Mouse (Mus musculus) layer of hippocampus, adult 9-11 months (tissue): Measurements from ENCODE around the gene Lsp1.
A peak's percentile ranks its signal among the peaks of the same experiment; 100 is the strongest.

Experiments
- DNase-seq: peaks from one replicate; pipeline ENCODE4 v3.0.0; 2022

Gene Lsp1

DNA sequence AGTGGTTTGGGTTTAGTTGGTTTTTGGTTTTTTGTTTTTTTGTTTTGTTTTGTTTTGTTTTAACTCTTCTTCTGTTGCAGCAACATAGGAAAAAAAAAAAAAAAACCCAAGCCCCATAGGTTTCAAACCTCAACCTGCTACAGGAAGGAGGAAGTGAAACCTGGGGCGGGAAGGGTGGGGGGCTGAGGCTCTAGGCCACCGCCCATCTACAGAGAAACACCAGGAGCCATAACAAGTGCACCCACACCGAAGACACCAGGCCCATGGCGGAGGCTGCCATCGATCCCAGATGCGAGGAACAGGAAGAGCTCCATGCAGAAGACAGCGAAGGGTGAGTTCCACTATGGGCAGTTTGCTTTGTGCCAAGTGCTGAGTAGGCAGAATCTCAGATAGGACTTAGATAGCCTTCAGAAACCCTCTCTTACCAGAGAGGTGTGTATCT, at the start of gene Lsp1:
TSS of gene Lsp1 (plus strand) at position 174 of the 442 bp plus-strand sequence.
- no peak for DNase-seq

DNA sequence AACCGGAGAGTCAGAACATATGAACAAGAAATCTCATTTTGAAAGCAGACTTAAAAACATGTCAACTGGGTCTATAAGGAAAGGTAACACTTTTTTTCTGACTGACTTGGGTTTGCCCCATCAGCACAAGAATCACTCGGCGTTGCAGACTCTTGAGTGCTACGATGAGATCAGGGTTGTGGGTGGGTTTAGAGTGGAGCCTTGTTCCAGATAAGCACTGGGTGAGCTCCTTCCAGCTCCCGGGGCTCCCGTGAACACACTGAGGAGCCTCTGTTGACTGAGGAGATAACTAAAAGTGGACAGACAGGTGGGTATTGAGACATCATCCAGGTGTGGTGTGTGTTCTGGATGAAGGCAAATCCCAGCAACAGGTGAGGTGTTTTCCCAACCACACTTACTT, 47.3 kb upstream of the Lsp1 start:
- no peak for DNase-seq

DNA sequence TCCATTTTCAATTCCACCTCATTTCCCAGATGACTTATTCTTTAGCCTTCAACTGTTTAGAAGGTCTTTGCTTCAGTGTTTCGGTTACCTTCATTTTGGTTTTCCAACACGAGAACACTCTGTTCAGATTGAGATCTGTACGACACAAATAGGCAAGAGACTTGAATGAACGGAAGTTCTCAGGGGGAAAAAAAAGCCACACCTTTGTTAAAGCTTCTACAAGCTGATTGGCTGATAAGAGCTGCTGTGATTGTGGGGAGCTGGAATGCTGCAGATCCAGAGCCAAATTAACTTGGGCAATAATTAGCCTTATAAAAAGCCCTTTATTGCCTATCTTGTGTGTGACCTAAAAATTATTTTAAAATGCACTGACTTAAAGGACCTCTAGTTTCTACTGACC, 45.3 kb upstream of the Lsp1 start:
- DNase-seq: no peak

DNA sequence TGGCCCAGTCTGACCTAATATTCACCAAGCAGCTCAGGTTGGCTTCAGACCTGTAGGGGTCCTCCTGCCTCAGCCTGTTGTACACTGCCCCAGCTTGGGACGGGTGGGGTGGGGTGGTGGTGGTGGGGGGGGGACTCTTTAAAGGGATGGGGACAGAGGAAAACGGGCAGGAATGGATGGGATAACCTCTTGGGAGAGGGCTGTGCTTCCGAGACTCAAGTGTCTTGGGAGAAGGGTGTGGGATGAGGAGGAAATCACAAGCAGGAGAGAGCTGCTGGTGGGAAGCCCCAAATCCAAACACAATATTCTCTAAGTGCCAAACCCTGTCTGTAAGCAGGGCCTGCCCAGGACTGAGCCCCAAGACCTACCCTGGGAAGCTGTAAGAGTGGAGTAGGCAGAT, 44.4 kb upstream of the Lsp1 start:
- DNase-seq: no peak

DNA sequence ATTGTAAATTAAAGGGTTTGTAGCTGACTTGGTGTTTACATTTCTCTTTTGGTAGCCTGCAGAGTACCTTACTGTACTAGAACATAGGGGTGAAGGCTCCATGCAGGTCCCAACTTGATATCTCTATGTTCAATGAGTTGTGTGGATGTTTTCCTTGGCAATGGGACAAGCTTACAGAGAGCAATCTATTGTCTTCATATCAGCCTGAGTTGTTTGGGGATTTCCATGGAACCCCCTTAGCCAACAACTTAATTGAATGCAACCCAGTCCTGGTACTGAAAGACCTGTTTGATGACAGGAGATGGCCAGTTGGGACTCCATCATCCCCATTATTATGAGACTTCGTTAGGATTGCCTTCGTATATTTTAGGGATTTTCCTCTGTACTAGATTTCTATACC, 42.6 kb upstream of the Lsp1 start:
- DNase-seq: no peak

DNA sequence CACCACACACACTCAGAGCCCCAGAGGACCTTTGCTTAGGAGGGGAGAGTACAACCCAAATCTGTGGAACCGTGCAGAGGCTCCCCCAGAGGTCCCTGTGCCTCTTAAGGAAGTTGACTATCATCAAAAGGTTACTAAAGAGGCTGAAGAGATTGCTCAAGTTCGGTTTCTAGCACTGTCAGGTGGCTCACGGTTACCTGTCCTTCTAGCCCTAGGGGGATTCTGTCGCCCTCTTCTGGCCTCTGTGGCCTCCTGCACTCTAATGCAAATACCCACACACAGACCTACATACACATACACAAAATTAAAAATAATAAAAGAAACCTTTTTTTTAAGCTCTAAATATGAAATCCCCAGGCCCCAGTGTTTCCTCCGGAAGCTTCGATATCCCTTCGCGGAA, 41.9 kb upstream of the Lsp1 start:
- no peak for DNase-seq

DNA sequence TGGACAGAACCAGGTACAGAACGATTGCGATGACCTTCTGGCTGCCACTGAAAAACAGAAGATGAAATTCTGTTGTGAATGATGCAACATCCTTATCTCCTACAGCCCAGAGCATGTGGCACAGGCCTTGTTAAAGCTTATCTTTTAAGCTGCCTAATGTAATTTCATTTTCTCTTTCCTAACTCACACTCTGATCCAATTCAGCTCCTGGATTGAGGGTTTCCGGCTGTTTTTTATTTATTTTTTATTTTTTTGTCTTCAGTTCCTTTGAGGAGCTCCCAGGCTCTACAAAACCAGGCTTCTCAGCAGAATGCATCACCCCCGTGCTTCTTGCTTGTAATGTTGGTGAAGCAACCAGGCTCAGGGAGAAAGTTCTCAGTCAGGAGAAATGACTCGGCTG, 40.7 kb upstream of the Lsp1 start:
- DNase-seq: no peak

DNA sequence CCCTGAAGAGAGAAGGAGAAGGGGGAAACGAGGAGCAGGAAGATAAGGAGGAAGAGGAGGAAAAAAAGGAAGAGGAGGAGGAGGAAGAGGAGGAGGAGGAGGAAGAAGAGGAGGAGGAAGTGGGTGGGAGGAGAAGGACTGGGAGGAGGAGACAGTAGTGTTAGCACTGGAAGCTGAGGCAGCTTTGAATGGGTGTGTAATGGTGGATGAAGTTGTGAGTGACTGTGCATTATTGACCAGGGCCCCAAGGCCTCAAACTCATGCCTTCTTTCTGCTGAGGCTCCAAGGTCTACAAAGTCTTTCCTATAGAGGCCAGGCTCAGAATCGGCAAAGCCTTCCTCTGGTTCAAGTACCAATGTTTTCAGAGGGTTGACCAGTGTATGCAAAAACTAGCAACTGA, 38.8 kb upstream of the Lsp1 start:
- DNase-seq: no peak

DNA sequence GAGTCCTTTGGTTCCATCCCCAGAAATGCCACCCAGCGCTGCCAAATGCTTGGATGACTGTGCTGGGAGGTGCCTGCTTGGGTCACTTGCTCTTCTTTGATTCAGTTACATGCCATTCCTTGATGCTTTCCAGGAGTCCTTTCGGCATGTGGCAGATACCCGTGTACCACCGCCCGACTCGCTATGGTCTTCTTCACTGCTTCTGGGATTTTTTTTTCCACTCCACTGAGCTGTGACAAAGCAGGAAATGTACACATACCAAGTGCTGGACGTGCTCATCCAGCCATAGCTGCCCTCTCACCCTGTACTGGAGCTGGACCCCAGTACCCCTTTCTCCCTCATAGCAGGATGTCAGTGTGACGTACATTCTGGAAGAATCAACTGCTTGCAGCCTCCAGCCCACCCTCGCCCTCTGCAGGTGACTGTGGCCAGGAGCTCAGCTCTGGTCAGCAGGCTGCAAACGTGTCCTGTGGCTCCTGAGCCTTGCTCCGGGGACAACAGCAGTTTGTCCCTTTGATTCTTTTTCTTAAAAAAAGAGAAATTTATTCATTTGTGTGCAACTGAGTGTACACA, 34.9 kb upstream of the Lsp1 start:
- no peak for DNase-seq

DNA sequence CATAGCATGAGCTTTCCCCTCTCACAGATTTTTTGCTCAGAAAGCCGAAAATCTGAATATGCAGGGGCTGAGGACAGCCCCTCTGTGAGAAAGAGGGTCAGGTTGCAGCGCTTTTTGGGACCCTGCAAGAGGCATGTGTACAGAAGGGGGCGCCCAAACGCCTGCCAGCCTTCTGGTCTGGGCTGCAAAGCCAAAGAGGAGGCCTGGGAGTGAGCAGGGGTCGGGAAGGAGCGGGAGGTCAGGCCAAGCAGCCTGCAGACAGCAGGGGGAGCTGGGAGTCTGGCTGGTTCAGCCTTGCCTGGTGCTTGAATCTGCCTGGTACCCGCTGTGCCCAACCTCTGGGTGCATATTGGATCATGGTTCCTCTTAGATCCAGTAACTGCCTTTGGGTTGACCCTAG, 32.4 kb upstream of the Lsp1 start:
- no peak for DNase-seq

DNA sequence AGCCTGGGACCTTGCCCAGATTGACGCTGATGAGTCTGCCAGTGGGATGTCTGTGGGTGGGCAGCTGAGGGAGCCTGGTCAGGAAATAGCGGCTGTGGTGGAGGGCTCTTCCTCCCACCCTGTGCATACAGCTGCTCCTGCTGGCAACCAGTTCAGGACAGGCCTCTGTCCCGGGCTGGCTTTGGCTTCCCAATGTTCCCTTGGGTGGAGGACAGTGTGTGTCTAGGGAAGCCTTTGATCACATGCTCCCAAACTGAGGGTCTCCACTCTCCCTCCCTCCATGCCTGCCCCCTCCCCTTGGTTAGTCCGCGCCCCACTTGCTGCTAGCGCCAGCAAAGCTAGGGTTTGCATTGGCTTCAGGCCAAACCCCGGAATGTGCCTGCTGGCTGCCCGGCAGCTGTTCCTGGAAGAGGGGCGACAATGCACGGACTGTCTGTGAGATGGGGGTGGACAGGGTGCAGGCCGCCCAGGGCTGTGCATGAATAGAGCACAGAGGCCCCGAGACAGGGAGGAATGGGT, 30.4 kb upstream of the Lsp1 start:
- no peak for DNase-seq

DNA sequence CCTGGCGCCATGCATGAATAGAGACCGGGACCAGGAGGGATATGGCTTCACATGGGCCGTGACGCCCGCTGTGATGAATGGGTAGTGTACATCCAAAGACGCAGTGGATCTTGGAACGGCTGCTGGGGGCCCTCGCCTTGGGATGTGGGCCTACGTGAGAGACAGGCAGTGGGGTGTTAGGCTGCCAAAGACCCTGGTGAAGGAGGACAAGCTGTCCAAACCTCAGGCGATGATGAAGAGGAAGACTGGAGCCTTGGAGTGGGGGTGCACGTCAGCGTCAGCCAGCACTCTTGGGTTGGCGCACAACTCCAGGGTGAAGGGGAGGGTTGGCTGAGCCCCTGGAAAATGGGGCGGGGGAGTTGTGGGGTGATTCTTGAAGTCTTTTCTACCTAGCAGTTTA, 29.5 kb upstream of the Lsp1 start:
- no peak for DNase-seq

DNA sequence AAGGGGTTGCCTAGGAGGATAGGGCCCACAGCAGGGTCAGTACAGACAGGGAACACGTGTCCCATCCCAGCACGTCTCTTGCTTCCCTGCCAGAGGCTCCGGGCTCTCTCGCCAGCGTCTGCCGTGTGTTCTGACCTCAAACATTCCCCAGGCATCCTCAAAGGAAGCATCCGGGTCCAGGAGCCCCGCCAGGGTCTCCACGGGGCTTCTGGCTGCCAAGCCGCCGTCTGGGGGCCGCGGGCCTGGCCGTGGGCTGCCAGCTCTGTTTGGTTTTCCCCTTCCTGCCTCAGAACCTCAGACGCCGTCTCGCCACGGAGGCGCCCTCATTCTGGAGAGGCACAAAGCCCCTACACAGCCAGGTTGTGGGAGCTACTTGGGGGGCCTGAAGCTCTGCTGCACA, 27.0 kb upstream of the Lsp1 start:
- DNase-seq: no peak

DNA sequence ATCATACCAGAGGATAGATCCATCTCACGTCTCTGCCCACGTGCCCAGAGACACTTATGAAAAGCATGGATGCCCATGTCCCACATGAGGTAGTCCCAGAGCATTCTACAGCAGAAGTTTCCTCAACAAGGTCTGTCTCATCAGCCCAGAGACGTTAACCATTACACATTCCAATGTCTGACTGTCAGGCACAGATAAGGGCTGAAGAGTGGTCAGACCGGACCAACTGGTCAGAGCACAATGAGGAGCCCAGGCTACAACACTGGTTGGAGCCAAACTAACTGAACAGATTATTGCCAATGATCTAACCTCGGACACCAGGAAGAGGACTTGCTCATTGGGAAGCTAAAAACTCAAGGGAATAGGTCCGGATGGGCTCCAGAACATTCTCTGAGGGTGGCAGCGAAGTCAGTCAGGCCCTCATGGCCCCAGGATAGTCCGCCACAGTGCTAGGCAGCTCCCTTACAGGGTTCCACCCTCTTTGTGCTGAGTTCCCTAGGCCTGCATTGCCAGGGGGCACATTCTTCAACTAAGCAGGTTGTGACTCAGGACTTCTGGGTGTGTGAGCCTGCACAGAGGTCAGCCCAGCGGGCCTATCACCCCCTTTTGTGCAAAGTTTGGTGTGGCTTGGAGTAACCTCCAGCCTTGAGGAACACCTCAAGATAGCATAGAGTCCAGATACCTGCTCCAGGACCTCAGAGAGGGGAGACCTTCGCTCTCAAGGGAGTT, 26.3 kb upstream of the Lsp1 start, which contains the start of gene Syt8:
TSS of gene Syt8 (plus strand) at position 714 of the 729 bp plus-strand sequence.
- DNase-seq: no peak

DNA sequence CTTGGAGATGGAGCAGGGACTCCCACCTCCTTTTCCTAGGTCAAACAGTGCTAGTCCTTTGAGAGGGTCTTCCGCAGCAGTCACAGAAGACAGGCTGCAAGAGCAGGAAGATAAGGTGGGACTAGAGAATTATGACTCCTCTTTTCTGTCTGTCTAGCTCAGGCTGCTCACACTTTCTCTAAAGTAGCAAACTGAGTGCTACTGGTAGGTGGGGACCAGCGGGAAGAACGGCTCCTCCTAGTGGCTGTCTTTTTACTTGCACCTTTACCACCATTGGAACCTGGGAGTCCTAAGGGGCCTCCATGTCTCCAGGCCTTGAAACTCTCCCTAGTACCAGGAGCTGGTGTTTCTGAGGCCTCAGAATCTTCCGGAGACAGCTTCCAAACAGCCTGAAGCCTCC, 25.1 kb upstream of the Lsp1 start:
- DNase-seq: peak; percentile 62

DNA sequence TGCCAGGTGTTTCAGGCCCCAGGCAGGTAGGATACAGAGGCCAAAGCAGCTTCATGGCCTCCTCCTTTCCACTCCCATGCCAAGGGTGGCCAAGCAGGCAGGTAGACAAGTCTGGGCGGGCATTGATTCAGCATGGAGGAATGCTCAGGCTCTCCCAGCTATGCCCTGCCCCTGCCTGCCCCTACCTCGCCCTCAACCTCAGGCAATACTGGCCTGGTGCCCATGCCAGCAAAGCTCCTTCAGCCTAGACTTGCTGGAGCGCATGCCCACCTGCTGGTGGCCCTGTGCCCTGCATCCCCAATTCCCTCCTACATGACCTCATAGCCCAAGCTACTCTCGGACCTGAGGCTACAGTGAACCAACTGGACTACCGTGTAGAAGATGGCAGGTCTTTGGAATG, 23.3 kb upstream of the Lsp1 start:
- DNase-seq: no peak

DNA sequence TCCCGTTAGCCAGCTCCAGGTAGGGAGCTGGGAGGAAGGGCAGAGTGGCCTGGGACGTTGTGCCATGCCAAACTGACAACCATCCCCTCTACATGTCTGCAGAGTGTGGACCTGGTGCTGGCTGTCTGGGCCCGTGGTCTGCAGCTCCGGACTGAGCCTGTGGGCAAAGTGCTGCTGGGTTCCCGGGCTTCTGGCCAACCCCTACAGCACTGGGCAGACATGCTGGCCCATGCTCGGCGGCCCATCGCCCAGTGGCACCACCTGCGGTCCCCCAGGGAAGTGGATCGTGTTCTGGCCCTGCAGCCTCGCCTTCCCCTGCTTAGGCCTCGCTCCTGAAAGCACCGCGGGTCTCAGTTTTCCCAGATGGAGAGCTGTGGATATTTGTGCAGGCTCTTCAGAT, 20.6 kb upstream of the Lsp1 start:
- DNase-seq: no peak

DNA sequence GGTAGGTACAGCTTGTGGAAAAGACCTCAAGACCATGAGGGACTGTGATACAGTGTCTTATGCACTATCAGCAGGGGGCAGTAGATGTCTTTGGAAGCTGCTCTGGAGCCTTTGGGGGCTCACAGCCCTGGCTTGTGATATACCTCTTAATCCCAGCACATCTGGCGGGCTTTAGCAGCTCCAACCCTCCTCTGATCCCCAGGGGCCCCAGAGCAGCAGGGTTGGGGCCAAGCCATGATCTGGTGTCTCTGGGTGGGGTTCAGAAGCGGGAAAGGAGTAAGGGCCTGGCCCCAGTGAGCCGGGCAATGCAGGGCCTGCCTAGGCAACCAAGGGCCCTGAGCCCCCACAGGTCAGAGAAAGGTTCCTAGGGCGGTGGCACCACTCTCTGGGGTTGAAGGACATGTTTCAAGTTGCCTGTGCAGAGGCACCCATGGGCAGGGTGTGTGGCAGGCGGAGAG, 19.9 kb upstream of the Lsp1 start:
- no peak for DNase-seq

DNA sequence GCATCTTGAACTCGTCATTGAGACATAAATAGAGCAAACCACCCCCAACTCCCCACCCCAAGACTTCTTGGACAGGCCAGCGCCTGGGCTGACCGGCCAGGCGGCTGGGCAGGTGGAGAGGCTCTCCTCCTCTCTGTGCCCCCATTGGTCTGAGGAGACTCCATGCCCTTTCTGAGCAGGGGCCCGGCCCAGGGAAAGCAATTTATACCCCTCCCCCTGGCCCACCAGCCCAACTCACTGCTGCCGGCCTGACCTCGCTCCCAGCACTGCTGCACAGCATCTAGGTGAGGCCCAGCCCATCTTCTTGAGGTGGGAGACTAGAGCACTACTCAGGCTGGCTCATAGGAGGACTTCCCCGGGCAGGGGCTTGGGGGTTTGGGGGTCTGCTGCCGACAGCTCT, 19.0 kb upstream of the Lsp1 start, which contains the start of gene Tnni2:
TSS of gene Tnni2 (plus strand) at position 224 of the 400 bp plus-strand sequence.
- no peak for DNase-seq

DNA sequence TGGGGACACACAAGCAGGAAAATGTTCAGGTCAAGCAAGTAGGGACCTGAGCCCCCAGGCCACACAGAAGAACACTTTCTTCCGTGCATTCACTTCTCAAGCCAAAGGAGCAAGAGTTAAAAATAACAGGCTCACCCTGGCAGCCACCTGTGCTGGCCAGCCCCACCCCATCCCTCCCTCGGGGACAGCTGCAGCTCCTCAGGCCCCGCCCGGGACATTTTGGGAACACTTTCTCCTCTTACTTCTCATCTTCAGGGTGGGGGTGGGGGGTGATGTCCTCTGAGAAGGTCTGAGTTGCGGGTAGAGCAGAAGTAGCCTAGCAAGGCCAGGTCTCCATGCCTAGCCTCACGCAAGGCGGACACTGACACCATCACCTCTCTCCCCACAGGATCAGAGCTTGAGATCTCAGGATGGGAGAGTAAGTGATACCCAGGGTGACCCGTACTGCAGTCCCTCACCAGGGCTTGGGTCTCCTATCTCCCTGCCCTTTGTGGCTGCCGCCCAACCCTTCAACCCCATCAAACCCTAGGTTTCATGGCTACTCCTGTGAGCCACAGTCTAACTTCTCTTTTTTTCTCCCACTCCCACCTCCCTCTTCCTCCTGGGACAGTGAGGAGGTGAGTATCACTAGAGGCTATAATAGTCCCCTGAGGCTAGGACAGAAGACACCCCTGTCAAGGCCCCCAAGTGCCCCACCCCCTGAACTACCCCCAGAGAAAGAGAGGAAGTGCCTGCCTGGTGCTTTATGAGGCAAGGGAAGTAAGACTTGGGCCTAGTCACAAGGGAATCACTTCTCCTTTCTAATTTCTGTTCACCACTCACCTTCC, 18.3 kb upstream of the Lsp1 start:
- peak; percentile 54 for DNase-seq

DNA sequence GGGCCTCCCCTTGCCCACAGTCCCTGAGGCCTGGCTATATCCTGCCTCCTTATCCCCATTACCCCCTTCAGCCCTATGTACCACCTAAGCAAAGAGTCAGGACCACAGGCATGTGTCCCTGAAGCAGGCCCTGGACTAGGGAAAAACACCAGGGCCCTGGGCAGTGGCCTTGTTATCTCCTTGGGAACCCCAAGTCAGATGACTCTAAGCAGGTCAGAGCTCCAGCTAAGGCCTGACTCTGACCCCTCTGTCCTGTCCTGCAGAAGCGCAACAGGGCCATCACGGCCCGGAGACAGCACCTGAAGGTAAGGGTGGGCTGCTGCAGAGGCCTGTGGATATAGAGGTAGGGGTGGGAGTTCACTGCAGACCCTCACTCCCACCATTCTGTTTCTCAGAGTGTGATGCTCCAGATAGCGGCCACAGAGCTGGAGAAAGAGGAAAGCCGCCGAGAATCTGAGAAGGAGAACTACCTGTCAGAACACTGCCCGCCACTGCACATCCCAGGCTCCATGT, 17.6 kb upstream of the Lsp1 start:
- DNase-seq: no peak

DNA sequence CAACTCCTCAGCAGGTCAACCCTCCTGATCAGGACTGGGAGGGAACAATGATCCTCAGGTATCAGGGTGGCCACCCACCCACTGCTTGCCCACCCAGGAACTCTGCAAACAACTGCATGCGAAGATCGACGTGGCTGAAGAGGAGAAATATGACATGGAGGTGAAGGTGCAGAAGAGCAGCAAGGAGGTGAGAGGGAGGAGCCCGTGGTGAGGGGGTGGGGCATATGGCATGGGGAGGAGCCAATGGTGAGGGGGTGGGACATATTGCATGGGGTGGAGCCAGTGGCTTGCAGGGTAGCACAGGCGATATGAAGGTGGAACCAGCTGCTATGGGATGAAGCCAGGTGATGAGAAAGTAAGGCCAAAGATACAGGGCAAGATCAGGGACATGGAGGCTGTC, 17.1 kb upstream of the Lsp1 start:
- DNase-seq: no peak

DNA sequence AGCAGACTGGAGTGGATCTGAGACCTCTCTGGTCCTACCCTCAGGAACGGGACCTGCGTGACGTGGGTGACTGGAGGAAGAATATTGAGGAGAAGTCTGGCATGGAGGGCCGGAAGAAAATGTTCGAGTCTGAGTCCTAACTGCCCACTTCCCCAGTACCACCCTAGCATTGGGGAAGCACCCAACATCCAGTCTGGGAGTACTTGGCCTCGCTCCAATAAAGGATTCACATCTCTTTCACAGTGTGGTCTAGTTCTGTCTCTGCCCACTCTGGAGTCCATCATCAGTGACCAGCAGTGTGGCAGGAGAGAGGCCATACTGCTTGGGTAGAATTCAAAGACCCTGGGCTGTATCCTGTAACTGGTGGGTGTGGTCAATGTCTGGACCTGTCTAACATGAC, 16.4 kb upstream of the Lsp1 start:
- no peak for DNase-seq
